Mouse (Mus musculus) spleen, adult 2 months (tissue): Measurements from ENCODE around the gene Ppa1.

Experiments used
- CTCF ChIP-seq: fragments of 200-500 bp; IDR thresholded peaks from 2 replicates; pipeline ENCODE4 v1.5.1; 2011; ENCODE audit warnings: mild to moderate bottlenecking, inconsistent platforms; ENCODE audit not compliant: insufficient read depth, insufficient read length, insufficient replicate concordance; ENCODE audit errors: extremely low read depth
- POLR2A ChIP-seq: fragments of 200-500 bp; IDR thresholded peaks from 2 replicates; pipeline ENCODE4 v1.6.1; 2011; ENCODE audit warnings: low read depth, low read length, inconsistent platforms

DNA sequence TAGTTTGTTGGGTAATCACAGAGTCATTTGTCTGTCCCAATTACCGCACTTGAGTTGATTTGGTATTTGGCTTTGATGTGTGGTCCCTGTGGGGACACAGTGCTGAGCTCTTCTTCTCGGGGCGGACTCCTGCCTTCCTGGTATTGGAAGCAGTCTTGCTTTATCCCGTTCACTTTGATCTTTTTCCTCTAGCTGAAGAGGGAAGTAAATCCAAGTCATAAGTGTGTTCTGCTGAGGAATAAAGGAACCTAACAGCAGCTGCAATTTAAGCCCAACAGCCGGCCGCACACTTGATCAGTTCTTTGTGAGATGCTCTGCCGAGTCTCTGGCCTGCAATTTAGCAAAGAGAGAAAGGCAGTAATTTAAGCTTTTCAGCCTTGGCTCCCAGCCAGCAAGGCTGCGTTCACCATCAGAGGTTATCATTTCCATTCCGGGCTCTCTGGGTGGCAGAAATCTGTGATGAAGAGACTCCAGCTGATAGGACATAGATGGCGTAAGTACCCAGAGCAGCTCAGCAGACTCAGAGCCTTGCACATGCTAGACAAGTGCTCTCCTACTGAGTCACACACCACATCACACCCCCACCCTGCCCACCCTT, 14.1 kb downstream of the Ppa1 start:
- TF ChIP-seq POLR2A (no peak), CTCF (no peak)
